Mouse (Mus musculus) kidney, adult 18-20 months (tissue): ENCODE data around the gene Setdb2.
"Not testable (repeated sequence)": the region's sequence is repeated elsewhere in the genome, so short reads cannot be mapped to it uniquely, and the experiment has no call there.

Source experiments
- DNase-seq: peaks from one replicate; pipeline ENCODE4 v3.0.0; 2021

Setdb2 gene

GRCm38 (mm10) chr14:59440558-59441471 lies at the start of gene Setdb2, which contains the start of gene Cab39l:
Setdb2 (minus strand) TSS chr14:59440884.
Cab39l (plus strand) TSS chr14:59440972.
- peak; percentile 96 for DNase-seq

- no peak for DNase-seq
Observed at GRCm38 (mm10) chr14:59485247-59485810, 44.6 kb upstream of the Setdb2 start.

- peak; percentile 24 for DNase-seq
Observed at GRCm38 (mm10) chr14:59478699-59479098, 38.0 kb upstream of the Setdb2 start.

- DNase-seq = no peak
Observed at GRCm38 (mm10) chr14:59470781-59471180, 30.1 kb upstream of the Setdb2 start.

GRCm38 (mm10) chr14:59467798-59468197 lies 27.1 kb upstream of the Setdb2 start:
- DNase-seq = no peak

GRCm38 (mm10) chr14:59466503-59466902 lies 25.8 kb upstream of the Setdb2 start:
- no peak for DNase-seq

- no peak for DNase-seq
Observed at GRCm38 (mm10) chr14:59447981-59448380, 7.3 kb upstream of the Setdb2 start.

GRCm38 (mm10) chr14:59445421-59445820 lies 4.7 kb upstream of the Setdb2 start:
- DNase-seq = no peak

- no peak for DNase-seq
Observed at GRCm38 (mm10) chr14:59441472-59441805, 755 bp upstream of the Setdb2 start.

GRCm38 (mm10) chr14:59440039-59440438 lies 645 bp downstream of the Setdb2 start:
- DNase-seq = no peak

GRCm38 (mm10) chr14:59438505-59438904 lies 2.2 kb downstream of the Setdb2 start:
- no peak for DNase-seq

GRCm38 (mm10) chr14:59437398-59437797 lies 3.3 kb downstream of the Setdb2 start:
- no peak for DNase-seq

GRCm38 (mm10) chr14:59435206-59435605 lies 5.5 kb downstream of the Setdb2 start:
- DNase-seq = no peak

- DNase-seq = no peak
Observed at GRCm38 (mm10) chr14:59433902-59434301, 6.8 kb downstream of the Setdb2 start.

GRCm38 (mm10) chr14:59430556-59430955 lies 10.1 kb downstream of the Setdb2 start:
- DNase-seq = no peak

GRCm38 (mm10) chr14:59422912-59423663 lies 17.6 kb downstream of the Setdb2 start:
- DNase-seq = no peak

GRCm38 (mm10) chr14:59418171-59418570 lies 22.5 kb downstream of the Setdb2 start:
- no peak for DNase-seq

- DNase-seq = not testable (repeated sequence)
Observed at GRCm38 (mm10) chr14:59414979-59415378, 25.7 kb downstream of the Setdb2 start.

- no peak for DNase-seq
Observed at GRCm38 (mm10) chr14:59396999-59397398, 43.7 kb downstream of the Setdb2 start.

GRCm38 (mm10) chr14:59395281-59395680 lies 45.4 kb downstream of the Setdb2 start, which contains the start of gene Phf11c:
Phf11c (minus strand) TSS chr14:59395381.
- no peak for DNase-seq

- DNase-seq = peak; percentile 39
Observed at GRCm38 (mm10) chr14:59390181-59390580, 50.5 kb downstream of the Setdb2 start.

GRCm38 (mm10) chr14:59389532-59389931 lies 51.2 kb downstream of the Setdb2 start:
- no peak for DNase-seq

GRCm38 (mm10) chr14:59370348-59371068 lies 70.2 kb downstream of the Setdb2 start:
- DNase-seq = no peak
